Mouse (Mus musculus) spleen, adult 2 months (tissue): ENCODE data around the gene Zfp1. TPM values are rescaled to one million over a fixed set of nuclear protein-coding genes. Genes with fewer than 3 reads are reported as not detected.

ENCODE experiments used
- DNase-seq, 2 experiments: peaks; one replicate each; pipeline versions ENCODE4 v3.0.0 to v3.0.0-alpha.2; 2012 to 2021; ENCODE audit warnings: low spot score in 2 of 2, low read depth in 1 of 2
- H3K27ac ChIP-seq: fragments of 200-500 bp; 2 replicates; pipeline ENCODE4 v1.5.1; 2012; ENCODE audit warnings: low read length, inconsistent platforms; ENCODE audit not compliant: insufficient read depth
- H3K27me3 ChIP-seq: fragments of 200-500 bp; 2 replicates; pipeline ENCODE4 v1.6.1; 2012; ENCODE audit warnings: mild to moderate bottlenecking, moderate library complexity, low read length, inconsistent platforms; ENCODE audit not compliant: control insufficient read depth, insufficient read depth
- H3K36me3 ChIP-seq: fragments of 200-500 bp; 2 replicates; pipeline ENCODE4 v1.6.1; 2012; ENCODE audit warnings: mild to moderate bottlenecking, low read length, inconsistent platforms; ENCODE audit not compliant: control insufficient read depth, insufficient read depth
- H3K4me1 ChIP-seq: fragments of 200-500 bp; 2 replicates; pipeline ENCODE4 v1.6.1; 2011; ENCODE audit warnings: inconsistent platforms; ENCODE audit not compliant: control insufficient read depth, insufficient read depth, insufficient read length
- H3K4me3 ChIP-seq: fragments of 200-500 bp; 2 replicates; pipeline ENCODE4 v1.5.1; 2011; ENCODE audit warnings: mild to moderate bottlenecking, inconsistent platforms; ENCODE audit not compliant: insufficient read depth, insufficient read length; ENCODE audit errors: extremely low read depth
- CTCF ChIP-seq: fragments of 200-500 bp; IDR thresholded peaks from 2 replicates; pipeline ENCODE4 v1.5.1; 2011; ENCODE audit warnings: mild to moderate bottlenecking, inconsistent platforms; ENCODE audit not compliant: insufficient read depth, insufficient read length, insufficient replicate concordance; ENCODE audit errors: extremely low read depth
- POLR2A ChIP-seq: fragments of 200-500 bp; IDR thresholded peaks from 2 replicates; pipeline ENCODE4 v1.6.1; 2011; ENCODE audit warnings: low read depth, low read length, inconsistent platforms
- WGBS: fragments of 180-500 bp; shearing (Covaris S2); methylation state at CpG from one replicate; pipeline ENCODE4 v1.1.7; 2018; 5-methylcytosine and 5-hydroxymethylcytosine counted together
- polyA plus RNA-seq: library from polyadenylated mRNA; depleted of rRNA; stranded (reverse); fragments of >200 nt; gene quantifications from 2 replicates; pipeline ENCODE4 v1.2.3, GENCODE M21; 2012

Gene Zfp1
- polyA plus RNA-seq, 1 experiment = 4.9 TPM

DNA sequence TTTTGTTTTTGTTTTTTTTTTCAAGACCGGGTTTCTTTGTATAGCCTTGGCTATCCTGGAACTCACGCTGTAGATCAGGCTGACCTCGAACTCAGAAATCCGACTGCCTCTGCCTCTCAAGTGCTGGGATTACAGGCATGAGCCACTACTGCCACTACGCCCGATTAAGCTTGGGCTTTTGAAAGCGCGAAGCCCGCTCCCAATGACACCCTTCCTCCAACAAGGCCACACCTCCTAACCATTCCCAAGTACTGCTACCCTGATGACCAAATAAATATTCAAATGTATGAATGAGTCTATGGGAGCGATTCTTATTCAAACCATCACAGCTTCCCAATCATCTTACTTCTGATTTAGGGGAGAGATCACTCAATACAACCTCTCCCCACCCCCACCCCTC, 54.5 kb downstream of the Zfp1 start:
- no peak for DNase-seq
- H3K4me3 ChIP-seq = no peak overlapping the region
- H3K27me3 ChIP-seq = no peaks in the 10 kb centered on the region
- 86% methylated on average over 10 of the region's 10 CpGs for WGBS
- H3K4me1 ChIP-seq = no peaks in the 10 kb centered on the region
- no peaks in the 10 kb centered on the region for H3K36me3 ChIP-seq
- TF ChIP-seq CTCF (no peak), POLR2A (no peak)
- H3K27ac ChIP-seq = no peak overlapping the region

DNA sequence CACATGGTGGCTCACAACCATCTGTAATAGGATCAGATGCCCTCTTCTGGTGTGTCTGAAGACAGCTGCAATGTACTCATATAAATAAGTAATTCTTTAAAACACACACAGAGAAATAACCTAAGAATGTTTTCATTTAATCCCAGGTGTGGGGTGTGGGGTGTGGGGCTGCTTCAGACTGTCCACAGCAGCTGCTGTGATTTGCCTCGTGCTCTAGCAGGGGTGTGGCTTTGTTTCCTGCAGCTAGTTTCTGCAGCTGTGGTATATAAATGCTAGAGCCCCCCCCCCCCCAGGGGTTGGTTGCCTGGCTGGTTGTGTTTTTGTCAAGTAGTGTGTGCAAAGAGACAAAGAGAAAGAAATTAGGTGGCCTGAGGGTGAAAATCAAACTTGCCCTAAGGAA, 55.8 kb downstream of the Zfp1 start:
- Histone ChIP-seq H3K4me3 (no peak overlapping the region), H3K27me3 (no peaks in the 10 kb centered on the region), H3K36me3 (no peaks in the 10 kb centered on the region), H3K4me1 (no peaks in the 10 kb centered on the region), H3K27ac (no peak overlapping the region)
- TF ChIP-seq POLR2A = no peak
- no peak for TF ChIP-seq CTCF
- WGBS = 13% methylated on average over 1 of the region's 1 CpGs
- DNase-seq = no peak

DNA sequence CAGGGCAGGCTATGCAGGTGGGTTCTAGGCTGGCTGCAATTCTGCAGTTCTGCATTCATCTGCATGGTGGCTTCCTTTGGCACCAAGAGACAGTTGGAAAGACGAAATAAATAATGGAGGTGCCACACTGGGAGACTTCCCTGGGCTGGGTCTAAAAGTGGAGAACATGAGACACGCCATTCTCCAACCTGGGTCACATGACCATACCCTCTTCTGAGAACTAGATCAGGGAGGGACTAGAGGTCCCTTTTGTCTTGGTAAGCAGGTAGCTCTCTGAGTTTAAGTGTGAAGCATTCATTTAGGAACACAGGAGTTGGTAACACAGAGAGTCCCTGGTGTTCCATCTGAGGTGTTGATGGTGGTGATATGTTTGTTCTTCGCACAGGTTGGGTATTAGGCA, 57.0 kb downstream of the Zfp1 start:
- Histone ChIP-seq H3K4me3 (no peak overlapping the region), H3K36me3 (no peaks in the 10 kb centered on the region), H3K4me1 (no peaks in the 10 kb centered on the region), H3K27ac (no peak overlapping the region), H3K27me3 (no peaks in the 10 kb centered on the region)
- 78% methylated on average over 3 of the region's 3 CpGs for WGBS
- DNase-seq = no peak
- TF ChIP-seq POLR2A = no peak
- TF ChIP-seq CTCF = no peak

DNA sequence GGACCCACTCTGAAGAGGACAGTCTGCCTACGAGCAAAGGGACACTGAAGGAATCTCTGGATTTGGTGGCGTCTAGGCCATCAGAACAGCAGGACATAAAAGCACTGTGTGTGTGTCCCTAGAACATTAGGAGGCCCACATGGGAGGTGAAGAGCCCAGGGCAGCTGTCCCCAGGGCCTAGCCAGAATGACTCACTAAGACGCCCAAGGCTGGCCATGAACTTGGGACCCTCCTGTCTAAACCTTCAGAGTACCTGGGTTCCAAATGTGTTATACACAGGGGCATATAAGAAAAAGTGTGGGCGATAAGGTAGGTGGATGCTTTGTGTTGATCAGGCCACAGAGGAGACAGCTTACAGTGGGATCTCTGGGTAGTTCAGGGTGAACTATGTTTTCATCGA, 57.5 kb downstream of the Zfp1 start:
- H3K36me3 ChIP-seq = no peaks in the 10 kb centered on the region
- no peaks in the 10 kb centered on the region for H3K27me3 ChIP-seq
- WGBS = 81% methylated on average over 5 of the region's 5 CpGs
- H3K4me3 ChIP-seq = no peak overlapping the region
- no peaks in the 10 kb centered on the region for H3K4me1 ChIP-seq
- TF ChIP-seq CTCF (no peak), POLR2A (no peak)
- H3K27ac ChIP-seq = no peak overlapping the region
- no peak for DNase-seq

DNA sequence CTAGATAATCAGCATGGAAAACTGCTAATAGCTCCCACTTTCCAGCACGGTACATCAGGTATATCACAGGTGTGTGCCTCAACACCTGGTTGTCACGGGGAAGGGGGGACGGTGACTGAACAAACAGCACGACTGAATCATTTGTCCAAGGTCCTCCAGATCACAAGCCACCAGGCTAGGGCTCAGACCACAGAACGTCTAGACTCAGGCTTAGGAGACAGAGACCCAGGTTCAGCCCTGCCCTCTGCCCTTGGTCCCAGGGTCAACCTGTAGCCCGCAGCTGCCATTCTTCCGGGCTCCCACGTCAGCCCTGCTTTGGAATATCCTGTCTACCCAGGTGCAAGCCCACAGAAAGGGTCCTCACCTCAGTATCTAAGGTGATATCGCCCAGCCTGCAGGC, 58.2 kb downstream of the Zfp1 start:
- H3K4me1 ChIP-seq = no peaks in the 10 kb centered on the region
- DNase-seq = no peak
- H3K27me3 ChIP-seq = no peaks in the 10 kb centered on the region
- TF ChIP-seq POLR2A = no peak
- no peak for TF ChIP-seq CTCF
- H3K36me3 ChIP-seq = no peaks in the 10 kb centered on the region
- 82% methylated on average over 9 of the region's 9 CpGs for WGBS
- H3K27ac ChIP-seq = no peak overlapping the region
- no peak overlapping the region for H3K4me3 ChIP-seq

DNA sequence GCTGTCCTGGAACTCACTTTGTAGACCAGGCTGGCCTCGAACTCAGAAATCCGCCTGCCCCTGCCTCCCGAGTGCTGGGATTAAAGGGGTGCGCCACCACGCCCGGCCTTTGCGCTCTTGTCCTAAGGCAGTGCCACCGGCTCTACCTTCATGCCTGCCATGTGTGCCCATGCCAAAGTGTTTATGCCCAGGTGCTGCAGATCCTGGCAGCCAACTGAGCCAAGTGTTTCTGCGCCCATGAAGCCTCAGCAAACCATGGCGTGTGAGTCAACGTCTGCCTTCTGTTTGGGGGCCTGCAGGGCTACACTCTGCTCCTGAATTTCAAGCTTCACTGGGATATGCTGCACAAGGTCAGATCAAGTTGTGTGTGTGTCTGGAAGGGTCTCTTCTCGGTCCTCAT, 61.4 kb downstream of the Zfp1 start:
- DNase-seq = no peak
- Histone ChIP-seq H3K4me1 (no peaks in the 10 kb centered on the region), H3K27me3 (no peaks in the 10 kb centered on the region; the same call in 1 of the 2 replicates), H3K36me3 (no peaks in the 10 kb centered on the region), H3K4me3 (no peak overlapping the region), H3K27ac (no peak overlapping the region)
- TF ChIP-seq POLR2A (no peak), CTCF (no peak)
- 95% methylated on average over 12 of the region's 12 CpGs for WGBS

DNA sequence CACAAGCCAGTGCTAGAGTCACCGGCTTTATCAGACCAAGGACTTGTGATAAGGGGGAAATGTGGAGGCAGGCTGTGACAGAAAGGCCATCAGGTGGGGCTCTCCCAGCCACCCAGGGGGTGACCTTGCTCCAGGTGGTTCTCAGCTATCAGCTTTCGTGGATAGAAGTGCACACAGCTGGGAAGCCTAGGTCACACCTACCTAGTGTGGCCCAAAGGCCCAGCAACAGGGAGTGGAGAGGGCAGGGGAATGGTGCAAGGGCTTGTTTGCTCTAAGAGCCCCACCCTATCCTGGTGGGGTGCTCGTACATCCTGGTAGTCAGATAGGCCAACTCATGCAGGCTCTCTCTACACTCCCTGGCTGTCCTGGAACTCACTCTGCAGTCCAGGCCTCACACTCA, 62.0 kb downstream of the Zfp1 start:
- DNase-seq = no peak
- WGBS = 74% methylated on average over 3 of the region's 3 CpGs
- Histone ChIP-seq H3K4me1 (no peaks in the 10 kb centered on the region), H3K36me3 (no peaks in the 10 kb centered on the region), H3K27ac (no peak overlapping the region), H3K4me3 (no peak overlapping the region), H3K27me3 (no peaks in the 10 kb centered on the region; the same call in 1 of the 2 replicates)
- TF ChIP-seq POLR2A = no peak
- no peak for TF ChIP-seq CTCF
